In the genomic region with DNA sequence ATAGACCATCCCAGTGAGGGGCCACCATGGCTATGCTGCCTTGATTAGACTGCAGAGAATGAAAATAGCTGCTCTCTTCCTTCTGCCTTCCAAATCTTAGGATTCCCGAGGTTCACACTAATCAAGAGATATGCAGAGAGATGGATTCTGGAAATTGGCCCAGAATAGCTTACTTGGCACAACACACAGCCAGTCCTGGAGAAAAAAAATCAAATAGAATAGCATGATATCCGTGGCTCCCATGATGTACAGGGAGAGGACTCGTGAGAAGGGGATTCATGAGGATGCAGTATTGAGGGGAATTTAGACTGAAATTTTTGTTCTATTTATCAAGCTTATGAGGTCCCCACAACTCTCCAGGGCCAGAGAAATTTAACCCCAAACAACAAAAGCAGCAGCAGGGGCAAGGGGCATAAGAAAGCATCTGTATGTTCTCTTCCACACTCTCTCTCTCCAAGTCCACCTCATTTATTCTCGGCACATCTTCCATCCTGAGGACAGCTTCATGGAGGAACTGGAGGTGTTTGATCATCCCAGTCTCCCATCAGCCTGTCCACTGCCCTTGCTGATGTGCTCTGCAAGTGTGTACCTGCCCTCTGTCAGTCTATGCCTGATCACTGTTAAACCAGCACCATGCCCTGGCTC, we compare ENCODE assay signal across 20 mouse cellular contexts.
A peak's percentile ranks its signal among the peaks of the same experiment; 100 is the strongest.
DNase-seq lines count a peak whose midpoint lies in the region; ATAC-seq and TF ChIP-seq lines count a peak whose summit lies in the region.
"Had no signal": no experiment of that assay in that cellular context is flagged by ENCODE, and none has a peak within 500 bp of the region (broad histone marks: within the 10 kb centered on the region; RNA-seq: fewer than 3 reads in every experiment).

No protein-coding gene starts in this region.

- H3K4me2 ChIP-seq in forebrain, embryonic 15.5 days (replicated peaks), result no peak overlapping the region
- no peak overlapping the region for H3K4me2 ChIP-seq in forebrain, embryonic 11.5 days (ENCODE audit: low read depth, low read length, severe bottlenecking)
- H3K4me2 ChIP-seq: kidney, embryonic 15.5 days; liver, embryonic 13.5 days; midbrain, embryonic 12.5 days; stomach, embryonic 15.5 days had no signal

- ATAC-seq in forebrain, embryonic 15.5 days (replicated peaks), result 0 out of 2 replicates have a peak, but pooled peaks have one; percentile 38
- ATAC-seq in forebrain, embryonic 11.5 days (replicated peaks; ENCODE audit: low FRiP score), result no peak

- H3K27me3 ChIP-seq in forebrain, embryonic 15.5 days, result no peaks in the 10 kb centered on the region
- H3K27me3 ChIP-seq in forebrain, embryonic 11.5 days (ENCODE audit: control insufficient read depth, insufficient read depth, low read length), result no peaks in the 10 kb centered on the region
- H3K27me3 ChIP-seq: kidney, embryonic 15.5 days; liver, embryonic 13.5 days; midbrain, embryonic 12.5 days; stomach, embryonic 15.5 days had no signal

- no peaks in the 10 kb centered on the region for H3K36me3 ChIP-seq in forebrain, embryonic 15.5 days
- no peaks in the 10 kb centered on the region for H3K36me3 ChIP-seq in forebrain, embryonic 11.5 days (ENCODE audit: control insufficient read depth, insufficient read depth, low read length)
- H3K36me3 ChIP-seq: kidney, embryonic 15.5 days; liver, embryonic 13.5 days; midbrain, embryonic 12.5 days; stomach, embryonic 15.5 days had no signal

- no peaks in the 10 kb centered on the region for H3K9me3 ChIP-seq in forebrain, embryonic 15.5 days
- H3K9me3 ChIP-seq in forebrain, embryonic 11.5 days (ENCODE audit: control insufficient read depth, low read length), result no peaks in the 10 kb centered on the region
- H3K9me3 ChIP-seq: kidney, embryonic 15.5 days; liver, embryonic 13.5 days; midbrain, embryonic 12.5 days; stomach, embryonic 15.5 days had no signal

- WGBS in forebrain, embryonic 15.5 days, result 52% methylated on average over 4 of the region's 4 CpGs
- 74% methylated on average over 4 of the region's 4 CpGs for WGBS in forebrain, embryonic 11.5 days

- H3K4me3 ChIP-seq in forebrain, embryonic 15.5 days, result no peak overlapping the region
- H3K4me3 ChIP-seq in forebrain, embryonic 11.5 days (ENCODE audit: low read depth, low read length), result no peak overlapping the region
- H3K4me3 ChIP-seq in layer of hippocampus, adult 2 months, result no peak overlapping the region
- H3K4me3 ChIP-seq: kidney, embryonic 15.5 days; left cerebral cortex, adult 2 months; liver, embryonic 13.5 days; midbrain, embryonic 12.5 days; stomach, embryonic 15.5 days had no signal

- no peak for TF ChIP-seq CTCF in layer of hippocampus, adult 2 months (conservative IDR thresholded peaks at IDR 0.05)

- no peak overlapping the region for H3K9ac ChIP-seq in forebrain, embryonic 15.5 days (replicated peaks)
- H3K9ac ChIP-seq in forebrain, embryonic 11.5 days (ENCODE audit: low read length), result no peak overlapping the region
- H3K9ac ChIP-seq: kidney, embryonic 15.5 days; liver, embryonic 13.5 days; midbrain, embryonic 12.5 days; stomach, embryonic 15.5 days had no signal

- peaks cover 17% of the 10 kb centered on the region for H3K4me1 ChIP-seq in forebrain, embryonic 15.5 days
- no peaks in the 10 kb centered on the region for H3K4me1 ChIP-seq in forebrain, embryonic 11.5 days (replicated peaks; ENCODE audit: control insufficient read depth, insufficient read depth, low read length)
- H3K4me1 ChIP-seq: kidney, embryonic 15.5 days; liver, embryonic 13.5 days; midbrain, embryonic 12.5 days; stomach, embryonic 15.5 days had no signal

- H3K27ac ChIP-seq in forebrain, embryonic 15.5 days (replicated peaks), result peak overlapping the region; percentile 46
- H3K27ac ChIP-seq in forebrain, embryonic 11.5 days (ENCODE audit: low read depth, low read length), result no peak overlapping the region
- H3K27ac ChIP-seq in layer of hippocampus, adult 2 months, result no peak overlapping the region
- H3K27ac ChIP-seq: kidney, embryonic 15.5 days; left cerebral cortex, adult 2 months; liver, embryonic 13.5 days; midbrain, embryonic 12.5 days; stomach, embryonic 15.5 days had no signal

- DNase-seq in forebrain, embryonic 11.5 days (ENCODE audit: low spot score), result no peak
- DNase-seq in layer of hippocampus, adult 2 months (ENCODE audit: low spot score in 2 of 2), result peak; percentile 11 to 21
- DNase-seq in layer of hippocampus, adult 18-20 months (ENCODE audit: low spot score in 2 of 2), result no peak
- peak; percentile 1 for DNase-seq in right cerebral cortex, adult 18-20 months
- no peak for DNase-seq in right cerebral cortex, postnatal 25 days
- DNase-seq in heart, adult 11 months, result no peak
- DNase-seq: adrenal gland, adult 2 months; cerebellum, adult 8-10 months; gastrocnemius, postnatal 36 days; heart, postnatal 36 days; kidney, adult 11 months; kidney, postnatal 4 days; liver, embryonic 13.5 days; lung, postnatal 10 days; thymus, postnatal 25 days had no signal

Comparison
In these comparisons a context has a peak if more than half of its experiments do, and no peak if none do; other contexts are left out.
1. DNase-seq: peak in layer of hippocampus, adult 2 months (2 of 2) and right cerebral cortex, adult 18-20 months (single experiment); none in forebrain, embryonic 11.5 days (single experiment), layer of hippocampus, adult 18-20 months (0 of 2), right cerebral cortex, postnatal 25 days (single experiment) and heart, adult 11 months (single experiment).